Mouse (Mus musculus): Measurements from ENCODE around the gene Pcyt1a.

GRCm38 (mm10) chr16:32488939-32489338 lies 58.2 kb downstream of the Pcyt1a start:
- TF ChIP-seq GATA1 (IDR thresholded peaks at IDR 0.05; ENCODE audit: low read length), result no peak
- TF ChIP-seq TAL1 (IDR thresholded peaks at IDR 0.05; ENCODE audit: low read length), result no peak

Measured in erythroblast, embryonic 14.5 days (primary cell).